Mouse (Mus musculus): ENCODE data around the gene Mefv.

DNA sequence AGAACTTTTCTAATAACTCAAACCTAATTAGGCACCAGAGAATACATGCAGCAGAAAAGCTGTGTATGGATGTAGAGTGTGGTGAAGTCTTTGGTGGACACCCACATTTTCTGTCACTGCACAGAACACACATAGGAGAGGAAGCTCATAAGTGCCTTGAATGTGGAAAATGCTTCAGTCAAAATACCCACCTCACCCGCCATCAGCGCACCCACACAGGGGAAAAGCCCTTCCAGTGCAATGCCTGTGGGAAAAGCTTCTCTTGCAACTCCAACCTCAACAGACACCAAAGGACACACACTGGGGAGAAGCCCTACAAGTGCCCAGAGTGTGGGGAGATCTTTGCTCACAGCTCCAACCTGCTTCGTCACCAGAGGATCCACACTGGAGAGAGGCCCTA is 31.1 kb upstream of the Mefv start:
- TF ChIP-seq CTCF (IDR thresholded peaks at IDR 0.05; ENCODE audit: low read depth, low read length) (no peak), POLR2A (IDR thresholded peaks at IDR 0.05; ENCODE audit: extremely low read depth, insufficient read depth, low read length) (no peak)
